Mouse (Mus musculus): ENCODE results near the gene Gm10272. TPM values are rescaled to one million over a fixed set of nuclear protein-coding genes. Genes with fewer than 3 reads are reported as not detected.
A peak's percentile ranks its signal among the peaks of the same experiment; 100 is the strongest.
"Not testable (repeated sequence)": the region's sequence is repeated elsewhere in the genome, so short reads cannot be mapped to it uniquely, and the experiment has no call there.

Gm10272 gene
- total RNA-seq, 2 experiments from 2014 or later: not detected

- DNase-seq (ENCODE audit: low spot score in 2 of 2); H3K4me3 ChIP-seq; H3K27ac ChIP-seq: not testable (repeated sequence)
- peak; percentile 10; the same call in 1 of the 2 replicates for TF ChIP-seq CTCF (conservative IDR thresholded peaks at IDR 0.05)
Observed at GRCm38 (mm10) chr10:77752312-77752711, 45.9 kb downstream of the Gm10272 start.

DNA sequence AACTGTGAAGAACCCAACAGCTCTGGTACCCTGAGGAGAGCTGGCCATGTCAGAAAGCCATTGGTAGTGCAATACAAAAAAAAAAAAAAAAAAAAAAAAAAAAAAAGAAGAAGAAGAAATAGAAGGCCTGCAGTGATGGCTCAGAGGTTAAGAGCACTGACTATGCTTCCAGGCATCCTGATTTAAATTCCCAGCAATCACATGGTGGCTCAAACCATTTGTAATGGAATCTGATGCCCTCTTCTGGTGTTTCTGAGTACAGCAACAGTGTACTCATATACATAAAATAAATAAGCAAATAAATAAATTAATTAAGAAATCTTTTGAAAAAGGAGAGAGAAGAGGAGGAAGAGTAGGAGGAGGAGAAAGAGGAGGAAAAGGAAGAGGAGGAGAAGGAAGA lies 47.0 kb downstream of the Gm10272 start:
- peak; percentile 44 for TF ChIP-seq CTCF (conservative IDR thresholded peaks at IDR 0.05)
- Histone ChIP-seq H3K4me3 (no peak overlapping the region), H3K27ac (no peak overlapping the region)
- DNase-seq (ENCODE audit: low spot score in 2 of 2): no peak

Other genes starting within 250 kb of the Gm10272 start
- gene Fam207a, start 190.8 kb upstream of the Gm10272 start, total RNA-seq (2021): 10 to 100 TPM; 32.8 to 35.2 TPM
- gene Itgb2, start 176.4 kb upstream of the Gm10272 start, total RNA-seq (2021): 1 to 10 TPM; 3.3 to 4.6 TPM
- gene Pttg1ip, start 124.9 kb upstream of the Gm10272 start, total RNA-seq (2021): 10 to 100 TPM; 76.9 to 77.5 TPM
- 100 to 1,000 TPM; 131 to 138 TPM for gene Sumo3, start 100.5 kb upstream of the Gm10272 start, total RNA-seq (2021)
- 10 to 100 TPM; 18.3 to 27.0 TPM for gene Gm49325, start 100.4 kb upstream of the Gm10272 start, total RNA-seq (2021)
- gene Ube2g2, start 84.4 kb upstream of the Gm10272 start, total RNA-seq (2021): 10 to 100 TPM; 81.6 to 95.4 TPM
- not detected for gene Tspear, start 20.1 kb upstream of the Gm10272 start, total RNA-seq (2021)
- not detected for gene Gm19402, start 15.9 kb upstream of the Gm10272 start, total RNA-seq (2021)
- gene Gm9508, start 9.4 kb upstream of the Gm10272 start, total RNA-seq (2021): not detected
- gene Gm10024, start 4.8 kb downstream of the Gm10272 start, total RNA-seq (2021): not detected
- gene Gm10142, start 9.2 kb downstream of the Gm10272 start, total RNA-seq (2021): not detected
- gene Krtap12-1, start 14.0 kb downstream of the Gm10272 start, total RNA-seq (2021): not detected
- not detected for gene Gm10100, start 19.9 kb downstream of the Gm10272 start, total RNA-seq (2021)
- not detected for gene Gm18596, start 36.0 kb downstream of the Gm10272 start, total RNA-seq (2021)
- gene Gm9736, start 44.7 kb downstream of the Gm10272 start, total RNA-seq (2021): not detected
- gene Gm3233, start 53.1 kb downstream of the Gm10272 start, total RNA-seq (2021): not detected
- gene Gm3238, start 64.7 kb downstream of the Gm10272 start, total RNA-seq (2021): not detected
- not detected for gene Gm7138, start 70.3 kb downstream of the Gm10272 start, total RNA-seq (2021)
- gene Gm3250, start 75.9 kb downstream of the Gm10272 start, total RNA-seq (2021): not detected
- not detected for gene Gm7137, start 81.6 kb downstream of the Gm10272 start, total RNA-seq (2021)
- not detected for gene Gm9639, start 88.5 kb downstream of the Gm10272 start, total RNA-seq (2021)
- not detected for gene Gm19668, start 92.5 kb downstream of the Gm10272 start, total RNA-seq (2021)
- gene Gm9507, start 105.2 kb downstream of the Gm10272 start, total RNA-seq (2021): not detected
- gene Gm2696, start 108.1 kb downstream of the Gm10272 start, total RNA-seq (2021): not detected
- not detected for gene Krtap10-4, start 120.5 kb downstream of the Gm10272 start, total RNA-seq (2021)
- gene Krtap10-10, start 129.3 kb downstream of the Gm10272 start, total RNA-seq (2021): not detected
- not detected for gene Gm36176, start 140.2 kb downstream of the Gm10272 start, total RNA-seq (2021)
- not detected for gene Gm10318, start 146.2 kb downstream of the Gm10272 start, total RNA-seq (2021)
- not detected for gene Gm3285, start 155.3 kb downstream of the Gm10272 start, total RNA-seq (2021)
- gene Lrrc3, start 195.9 kb downstream of the Gm10272 start, total RNA-seq (2021): 1 to 10 TPM; 3.6 to 3.7 TPM

Data from layer of hippocampus, adult 2 months (tissue).